Mouse (Mus musculus) ZHBTc4 (cell line): ENCODE measurements at regions not wholly inside any gene's neighbourhood (a gene's known extent, or its start where the extent isn't known, plus 50 kb on each side); places are given as distances from the start of the nearest gene placed in this dataset.

ENCODE experiments used
- DNase-seq: peaks from one replicate; pipeline ENCODE4 v3.0.0-alpha.2; 2011; ENCODE audit warnings: low read depth, low spot score

DNA sequence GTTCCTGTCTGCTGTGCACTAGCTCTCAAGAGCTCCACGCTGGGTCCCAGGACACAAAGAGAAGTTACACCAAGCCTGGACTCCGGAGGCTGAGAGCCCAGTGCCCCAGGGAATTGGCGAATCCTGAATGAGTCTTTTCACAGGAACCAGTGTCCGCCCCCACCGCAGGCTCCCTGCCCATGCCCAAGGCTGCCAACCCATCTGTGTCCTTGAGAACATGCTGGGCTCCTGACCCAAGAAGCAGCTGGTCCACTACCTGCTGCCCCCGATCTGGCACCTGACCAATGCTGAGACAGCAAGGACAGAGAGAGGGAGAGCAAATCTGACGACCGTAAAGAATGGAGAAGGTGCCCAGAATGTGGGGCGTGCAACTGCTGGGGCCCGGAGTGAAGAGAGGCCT is 85.2 kb upstream of the Cplx2 start:
- no peak for DNase-seq

DNA sequence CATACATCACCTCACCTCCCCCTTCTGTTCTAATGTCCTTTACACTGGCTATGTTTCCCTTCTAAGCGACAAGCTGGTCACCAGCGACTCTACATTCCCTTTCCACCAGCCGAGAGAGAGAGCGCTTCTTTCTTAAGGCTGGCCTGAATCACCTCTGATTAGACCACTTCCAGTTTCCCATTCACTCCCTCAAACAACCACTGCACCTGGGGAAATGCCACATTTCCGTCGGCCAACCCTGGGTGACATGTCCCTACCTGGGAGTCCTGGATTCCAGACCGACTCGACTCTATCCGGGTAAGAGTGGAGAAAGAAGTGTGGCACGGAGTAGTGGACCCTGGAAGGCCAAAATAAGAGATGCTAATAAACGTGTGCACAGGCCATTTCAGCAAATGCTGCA is 84.5 kb upstream of the Cplx2 start:
- no peak for DNase-seq

DNA sequence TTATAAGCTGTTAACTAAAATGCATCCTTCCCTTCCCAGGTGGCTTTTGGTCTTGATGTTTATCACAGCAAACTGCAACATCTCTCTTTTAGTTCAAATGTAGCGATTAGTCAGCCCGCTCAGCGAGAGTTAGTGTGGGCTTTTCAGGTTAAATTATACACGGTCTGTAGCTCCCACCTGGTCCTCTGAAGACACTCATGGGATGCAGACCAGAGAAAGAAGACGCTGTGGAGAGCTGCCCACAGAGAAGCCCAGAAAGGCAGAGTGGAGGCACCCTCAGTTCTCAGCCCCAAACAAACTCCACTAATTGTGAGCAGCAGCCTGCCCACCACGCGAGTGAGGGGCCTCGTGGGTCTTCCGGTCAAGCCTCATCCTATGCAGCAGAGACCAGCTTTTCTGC is 81.1 kb upstream of the Cplx2 start:
- DNase-seq: no peak

DNA sequence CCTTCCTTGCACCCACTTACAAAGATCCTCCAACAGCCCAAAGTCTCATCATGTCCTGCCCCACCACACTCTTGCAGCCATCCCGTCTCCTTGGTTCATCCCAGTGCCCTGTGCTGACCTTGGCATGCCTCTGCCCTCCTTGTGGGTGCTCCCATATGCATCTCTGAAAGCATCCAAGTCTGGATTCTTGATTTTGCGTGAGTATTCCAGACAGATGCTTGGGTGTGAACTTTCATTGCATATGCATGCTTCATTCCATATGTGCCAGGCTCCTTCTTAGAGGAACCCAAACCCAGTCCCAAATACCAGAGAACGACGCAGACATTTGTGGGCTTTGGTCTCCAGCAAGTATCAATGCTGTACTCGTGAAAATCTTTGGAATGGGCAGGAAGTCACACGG is 78.8 kb upstream of the Cplx2 start:
- DNase-seq: no peak

DNA sequence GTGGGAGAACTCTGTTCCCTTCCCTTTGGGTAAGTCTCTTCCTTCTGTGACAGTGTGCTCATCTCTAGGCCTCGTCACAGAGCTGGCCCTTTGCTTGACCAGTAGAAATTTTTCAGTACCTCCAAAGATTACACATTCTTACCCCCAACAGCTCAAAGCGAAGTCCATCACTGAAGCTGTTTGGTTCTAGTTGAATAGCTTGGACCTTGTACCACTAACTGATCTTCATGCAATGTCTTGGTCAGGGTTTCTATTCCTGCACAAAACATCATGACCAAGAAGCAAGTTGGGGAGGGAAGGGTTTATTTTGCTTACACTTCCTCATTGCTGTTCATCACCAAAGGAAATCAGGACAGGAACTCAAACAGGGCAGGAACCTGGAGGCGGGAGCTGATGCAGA is 78.1 kb upstream of the Cplx2 start:
- DNase-seq: no peak

DNA sequence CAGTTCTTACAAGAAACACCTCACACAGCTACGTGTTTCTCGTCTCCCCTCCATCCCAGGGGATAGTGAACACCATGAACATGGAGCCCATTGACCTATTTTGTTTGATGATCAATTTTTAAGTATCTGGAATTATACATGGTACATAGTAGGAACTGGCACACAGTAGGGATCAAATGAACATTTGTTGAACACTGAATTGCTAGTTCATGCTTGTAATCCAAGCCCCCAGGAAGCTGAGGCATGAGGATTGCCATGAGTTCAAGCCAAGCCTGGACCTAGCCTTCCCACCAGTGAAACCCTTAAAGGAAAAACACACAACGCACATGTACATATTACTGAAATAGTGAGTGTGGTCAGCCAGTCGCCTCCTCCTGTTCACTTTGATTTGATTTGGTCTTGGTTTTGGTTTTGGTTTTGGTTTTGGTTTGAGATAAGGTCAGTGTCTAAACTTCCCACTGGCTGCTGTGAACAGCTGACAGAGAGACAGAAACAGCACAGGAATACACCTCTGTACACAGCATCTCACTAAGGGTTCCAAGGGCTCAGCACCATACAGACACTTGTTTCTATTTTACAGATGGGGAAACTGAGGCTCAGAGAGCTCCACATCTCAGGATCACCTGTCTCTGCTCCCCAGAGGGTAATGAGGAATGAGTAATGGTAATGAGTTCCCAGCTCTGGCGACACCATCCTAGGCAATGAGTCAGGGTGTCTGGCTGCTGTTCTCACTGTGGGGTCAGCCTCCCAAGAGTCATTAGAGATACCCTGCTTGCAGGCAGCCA is 75.5 kb upstream of the Cplx2 start:
- DNase-seq: no peak

DNA sequence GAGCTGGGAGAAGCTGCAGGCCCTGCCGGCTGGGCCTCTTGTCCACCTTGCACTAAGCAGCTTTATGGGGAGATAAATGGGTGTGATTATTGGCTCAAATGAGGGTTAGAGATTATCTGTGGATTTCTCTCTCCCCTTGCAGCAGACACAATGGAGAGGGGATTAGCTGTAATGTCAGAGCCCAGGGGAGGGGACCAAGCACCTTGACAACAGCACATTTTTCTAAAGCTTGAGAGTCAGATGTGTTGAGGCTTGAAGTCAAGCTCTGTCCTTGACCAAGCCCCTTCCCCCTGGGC is 74.9 kb upstream of the Cplx2 start:
- no peak for DNase-seq

DNA sequence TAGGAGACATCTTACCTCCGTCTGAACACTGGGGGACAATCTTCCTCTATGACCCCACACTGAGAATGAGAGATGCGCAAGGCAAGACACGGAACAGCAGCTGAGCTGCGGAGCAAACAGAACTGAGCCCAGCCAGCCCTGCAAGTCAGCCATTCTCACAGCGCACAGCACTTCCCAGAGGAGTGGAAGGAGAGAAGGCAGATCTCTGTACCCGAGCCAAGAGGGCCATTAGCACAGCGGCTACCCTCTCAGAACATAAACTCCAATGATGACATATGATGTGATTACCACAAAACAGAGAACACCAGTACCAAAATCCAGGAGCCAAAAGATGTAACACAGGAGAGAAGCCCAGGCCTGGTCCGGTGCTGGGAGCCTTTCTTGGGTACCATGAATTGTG is 72.3 kb upstream of the Cplx2 start:
- DNase-seq: no peak

DNA sequence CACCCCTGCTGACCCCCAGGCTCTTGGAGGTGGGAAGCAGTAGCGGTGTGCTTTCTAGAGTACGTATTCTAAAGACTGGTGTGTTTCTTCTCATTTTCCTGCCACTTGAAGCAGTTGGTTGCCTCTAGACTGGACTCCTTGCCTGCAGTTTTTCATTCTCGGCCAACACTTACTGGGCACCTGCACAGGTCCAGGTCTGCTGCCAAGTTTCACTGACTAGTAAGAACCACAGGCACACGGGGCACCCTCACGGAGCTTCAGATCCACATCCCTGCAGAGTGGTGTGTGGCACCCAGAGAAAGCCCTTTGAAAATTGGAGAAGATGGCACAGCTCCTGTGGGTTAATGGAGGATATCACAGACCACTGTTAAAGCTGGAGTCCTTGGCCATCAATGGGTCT is 71.9 kb upstream of the Cplx2 start:
- DNase-seq: no peak

DNA sequence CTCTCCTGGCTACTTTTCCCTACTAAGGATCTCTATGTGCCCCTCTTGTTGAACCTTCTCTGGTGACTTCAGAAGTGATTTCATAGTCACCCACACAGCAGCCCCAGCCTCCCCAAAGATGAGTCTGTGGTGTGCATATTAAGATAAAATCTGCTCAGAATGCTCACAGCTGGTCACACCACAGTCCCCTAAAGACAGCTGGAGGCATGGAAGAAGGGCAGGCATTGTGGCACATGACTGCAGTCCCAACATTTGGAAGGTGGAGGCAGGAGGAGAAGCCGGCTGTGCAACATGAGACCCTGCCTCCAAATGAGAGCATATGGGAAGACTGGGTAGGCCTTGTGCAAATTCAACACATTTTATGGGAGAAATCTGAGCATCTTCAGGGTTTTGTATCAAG is 70.0 kb upstream of the Cplx2 start:
- DNase-seq: no peak

DNA sequence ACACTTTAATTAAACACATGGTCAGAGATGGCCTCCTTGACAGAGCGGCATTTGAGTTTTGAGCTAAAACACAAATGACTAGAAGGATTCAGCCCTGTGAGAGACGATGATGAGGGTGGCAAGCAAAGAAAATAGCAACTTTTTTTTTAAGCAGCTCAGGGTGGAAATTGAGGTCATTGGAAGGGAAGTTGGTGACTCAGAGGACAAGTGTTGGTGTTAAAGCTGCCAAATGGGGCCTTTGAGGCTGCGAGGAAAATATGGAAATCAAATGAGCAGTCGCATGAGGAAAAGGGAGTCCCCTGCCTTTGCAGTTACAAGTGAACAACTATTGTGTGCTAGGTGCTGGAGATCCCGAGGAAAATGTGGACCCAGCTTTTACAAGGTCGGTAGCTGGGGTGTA is 69.5 kb upstream of the Cplx2 start:
- no peak for DNase-seq

DNA sequence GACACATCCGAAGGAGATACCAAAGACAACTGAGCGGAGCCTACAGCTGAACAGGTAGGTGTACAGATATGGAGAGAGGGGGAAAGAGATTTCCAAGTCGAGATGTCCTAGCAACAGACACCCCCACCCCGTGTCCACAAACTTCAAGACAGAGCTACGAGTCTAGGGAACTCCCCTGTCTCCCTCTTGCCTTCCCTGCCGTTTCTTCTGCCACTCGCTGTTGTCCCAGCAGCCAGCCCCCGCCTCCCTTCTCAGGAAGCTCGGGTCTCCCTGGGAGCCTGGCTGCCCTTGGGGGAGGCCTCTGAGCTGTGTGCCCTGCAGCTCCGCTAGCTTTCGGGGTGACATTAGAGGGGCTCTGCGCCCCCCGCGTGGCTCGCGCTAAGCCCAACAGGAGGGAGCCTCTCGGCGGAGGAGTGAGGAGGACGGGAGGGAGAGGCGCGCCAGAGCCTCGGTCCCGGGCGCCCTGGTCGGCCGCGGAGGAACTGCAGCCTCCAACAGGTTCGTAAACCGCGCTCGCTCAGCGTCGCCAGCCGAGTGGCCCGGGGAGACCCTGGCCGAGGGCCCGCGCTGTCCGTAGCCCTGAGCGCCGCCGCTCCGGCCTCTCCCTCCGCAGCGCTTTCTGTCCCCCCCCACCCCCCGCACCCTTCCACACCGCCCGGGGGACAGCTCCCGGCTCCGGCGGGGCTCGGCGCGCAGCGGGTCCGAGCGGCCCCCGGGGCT is 68.6 kb upstream of the Cplx2 start:
- peak; percentile 67 for DNase-seq

DNA sequence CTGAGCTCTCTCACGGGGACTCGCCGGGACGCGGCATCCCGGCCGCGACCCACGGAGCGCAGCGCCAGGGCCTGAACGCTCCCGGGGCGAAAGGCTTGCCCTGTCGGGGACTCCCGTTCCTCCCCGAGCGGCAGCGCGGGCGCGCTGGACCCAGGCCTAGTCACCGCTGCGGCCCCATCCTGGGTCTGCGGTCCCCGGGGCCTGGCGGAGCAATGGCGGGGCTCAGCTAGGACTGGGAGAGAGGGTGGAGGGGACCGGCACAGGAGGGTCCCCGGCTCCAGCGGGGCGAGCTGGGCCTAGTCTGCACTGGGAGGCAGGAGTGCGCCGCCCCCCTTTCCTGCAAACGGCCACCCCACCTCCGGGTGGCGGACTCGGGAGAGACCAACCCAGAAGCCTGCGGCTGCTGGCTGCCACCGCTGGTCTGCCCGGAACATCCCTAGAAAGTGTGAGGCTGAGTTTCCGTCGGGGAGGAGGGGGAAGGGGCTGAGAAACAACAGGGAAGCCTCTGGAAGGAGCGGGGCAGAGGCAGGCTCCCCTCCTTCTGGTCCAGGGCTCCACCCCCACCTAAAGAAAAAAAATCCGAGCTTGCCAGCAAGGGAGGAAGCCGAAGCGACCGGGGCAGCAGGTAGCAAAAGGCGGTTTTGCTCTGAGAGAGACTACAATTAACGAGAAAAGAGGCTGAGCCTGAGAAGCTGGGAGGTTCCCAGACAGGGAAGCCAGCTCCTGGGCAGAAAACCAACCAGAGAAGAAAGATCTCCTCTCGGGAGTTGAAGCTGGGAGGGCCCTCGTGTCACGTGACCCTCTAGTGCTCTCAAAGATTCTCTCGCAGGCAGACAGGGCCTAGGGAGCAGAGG is 67.9 kb upstream of the Cplx2 start:
- DNase-seq: peak; percentile 86

DNA sequence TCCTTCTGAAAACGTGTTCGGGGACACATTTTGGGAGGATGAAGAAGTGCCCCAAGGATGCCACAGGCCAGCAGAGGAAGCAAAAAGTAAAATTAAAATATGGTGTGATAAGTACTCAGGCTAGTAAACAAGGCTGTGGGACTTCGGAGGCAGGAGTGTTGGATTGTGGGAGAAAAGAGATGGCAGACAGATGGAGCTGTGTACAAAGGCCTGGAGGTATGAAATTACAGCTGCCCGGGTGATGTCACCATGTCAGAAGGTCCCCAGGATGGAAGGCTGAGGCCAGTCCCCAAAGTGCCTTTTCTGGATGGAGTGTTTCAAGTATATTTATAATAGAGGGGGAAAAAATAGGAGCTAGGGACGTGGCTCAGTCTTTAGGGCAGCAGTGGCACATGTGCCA is 66.9 kb upstream of the Cplx2 start:
- no peak for DNase-seq

DNA sequence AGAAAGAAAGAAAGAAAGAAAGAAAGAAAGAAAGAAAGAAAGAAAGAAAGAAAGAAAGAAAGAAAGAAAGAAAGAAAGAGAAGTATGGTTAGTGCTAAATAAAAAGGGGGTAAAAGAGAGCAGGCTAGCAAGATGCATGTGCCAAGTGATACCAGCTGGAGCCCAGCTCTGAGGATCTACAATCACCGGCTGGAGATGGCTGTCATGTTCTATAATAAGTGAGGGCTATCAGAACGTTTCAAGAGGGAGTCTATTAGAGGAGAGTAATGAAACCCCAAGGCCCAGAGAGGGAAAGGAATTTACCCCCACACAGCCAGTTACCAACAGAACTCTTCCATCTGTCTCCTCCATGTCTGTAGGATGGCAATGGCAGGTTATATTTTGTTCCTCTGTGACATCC is 62.6 kb upstream of the Cplx2 start:
- DNase-seq: no peak

DNA sequence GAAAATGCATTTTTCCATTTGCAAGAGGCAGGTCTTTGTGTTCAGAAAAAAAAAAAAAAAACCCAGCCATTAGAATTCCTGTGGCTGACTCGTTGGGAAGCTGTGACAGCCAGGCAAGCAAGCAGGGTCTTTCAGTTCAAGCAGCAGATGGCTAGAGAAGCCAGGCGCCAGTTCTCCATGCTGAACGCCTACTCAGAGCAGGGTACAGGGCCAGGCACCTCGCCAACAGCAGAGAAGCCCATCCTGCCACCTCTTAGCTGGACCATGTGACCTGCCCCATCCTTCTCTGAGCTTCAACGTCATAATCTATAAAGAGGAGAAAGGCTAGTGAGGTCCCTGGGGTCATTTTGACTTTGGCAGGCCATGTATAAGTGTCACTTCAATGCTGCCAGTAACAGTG is 61.8 kb upstream of the Cplx2 start:
- DNase-seq: no peak

DNA sequence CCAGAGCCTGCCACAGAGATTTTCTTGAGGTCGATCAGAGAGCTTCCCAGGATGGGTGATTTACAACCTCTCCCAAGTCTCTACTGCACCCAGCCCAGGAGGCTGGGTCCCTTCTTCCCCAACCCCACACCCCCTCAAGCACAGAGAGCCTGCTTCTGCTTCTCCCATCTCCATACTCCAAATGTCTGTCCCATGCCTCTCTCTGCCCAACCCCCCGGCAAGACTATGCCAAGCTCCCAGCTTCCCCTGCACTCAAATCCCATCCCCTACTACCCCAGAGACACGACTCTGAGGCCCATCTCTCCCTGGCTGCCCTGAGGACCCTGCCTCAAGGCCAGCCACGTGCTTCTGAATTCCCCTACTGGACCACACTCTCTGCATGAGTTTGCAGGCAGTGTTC is 61.0 kb upstream of the Cplx2 start:
- no peak for DNase-seq

DNA sequence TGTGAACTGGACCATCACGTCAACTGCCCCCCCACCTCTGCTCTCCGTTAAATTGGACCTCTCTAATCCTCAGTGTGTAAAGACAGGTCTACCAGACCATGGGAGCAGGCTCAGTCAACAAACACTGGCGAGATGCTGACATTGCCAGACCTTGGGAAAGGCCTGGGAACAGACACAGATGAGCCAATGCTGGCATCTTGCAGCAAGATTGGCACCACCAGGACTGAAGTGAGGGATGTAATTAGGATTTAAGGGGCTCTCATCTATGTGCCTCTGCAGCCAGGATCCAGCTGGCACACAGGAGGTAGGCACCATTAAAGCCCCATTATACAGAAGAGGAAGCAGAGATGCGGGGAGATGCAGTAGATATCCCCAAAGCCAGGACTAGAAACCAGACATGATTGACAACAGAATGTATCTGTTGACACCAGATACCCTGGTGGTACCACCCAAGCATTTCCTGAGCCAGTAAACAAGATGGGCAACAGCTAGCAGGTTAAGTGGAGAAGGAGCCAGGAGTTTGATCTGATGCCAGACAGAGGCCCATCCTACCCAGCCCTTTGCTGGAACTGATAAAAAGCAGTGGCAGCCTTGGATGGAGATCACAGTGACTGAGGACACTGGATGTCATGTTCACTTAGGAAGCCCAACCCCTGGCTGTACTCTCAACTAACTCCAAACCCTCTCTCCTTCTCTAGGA is 59.7 kb upstream of the Cplx2 start:
- DNase-seq: no peak

DNA sequence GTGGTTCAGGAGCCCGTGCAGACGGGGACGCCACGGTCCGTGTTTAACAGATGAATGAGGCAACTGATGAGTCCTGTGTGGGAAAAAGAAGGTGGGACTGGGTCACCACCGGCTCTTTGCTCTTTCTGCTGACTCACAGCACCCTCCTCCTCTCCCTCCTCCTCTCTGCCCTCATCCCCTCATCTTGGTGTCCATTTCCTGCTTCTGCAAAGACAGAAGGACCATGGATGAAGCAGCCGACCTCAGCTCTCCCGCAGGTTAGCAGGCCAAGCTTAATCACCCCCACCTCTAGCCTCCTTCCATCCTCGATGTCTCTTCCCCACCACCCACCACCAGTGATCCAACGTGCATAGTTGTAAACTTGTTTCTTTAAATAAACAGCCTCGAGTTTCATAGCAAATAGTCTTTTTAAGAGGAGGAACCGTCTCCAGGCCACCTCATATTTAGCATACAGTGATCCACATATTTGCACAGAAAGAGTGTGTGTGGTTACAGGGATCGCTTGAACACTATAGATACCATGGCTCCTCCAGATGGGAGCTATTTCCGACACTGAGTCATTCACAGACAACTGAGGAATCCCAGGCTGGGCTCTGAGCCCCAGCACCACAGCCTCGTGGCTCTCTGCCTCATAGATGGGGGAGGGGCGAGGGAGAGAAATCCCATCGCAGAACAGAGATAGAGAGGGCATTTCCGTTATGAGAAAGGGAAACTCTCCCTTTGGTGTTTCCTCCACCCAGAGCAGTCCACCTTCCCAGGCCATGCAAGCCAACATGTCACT is 58.6 kb upstream of the Cplx2 start:
- no peak for DNase-seq

DNA sequence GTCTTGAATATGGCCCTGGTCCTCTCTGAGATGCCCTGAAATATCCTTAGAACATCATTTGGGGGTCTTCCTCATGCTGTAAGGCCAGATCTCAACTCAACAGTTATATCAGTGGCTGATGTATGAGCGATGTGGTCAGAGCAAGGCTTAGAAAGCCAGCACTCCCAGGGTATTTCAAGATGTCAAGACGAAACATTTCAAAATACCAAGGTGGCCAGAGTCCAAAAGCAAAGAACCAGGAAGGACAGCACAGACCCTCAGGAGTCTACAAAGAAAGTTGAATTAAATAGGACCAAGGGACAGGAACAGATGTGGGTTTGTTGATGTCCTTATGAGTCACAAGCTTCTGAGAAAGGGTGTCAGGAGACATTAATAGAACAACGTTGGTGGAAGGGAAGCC is 55.8 kb upstream of the Cplx2 start:
- no peak for DNase-seq

DNA sequence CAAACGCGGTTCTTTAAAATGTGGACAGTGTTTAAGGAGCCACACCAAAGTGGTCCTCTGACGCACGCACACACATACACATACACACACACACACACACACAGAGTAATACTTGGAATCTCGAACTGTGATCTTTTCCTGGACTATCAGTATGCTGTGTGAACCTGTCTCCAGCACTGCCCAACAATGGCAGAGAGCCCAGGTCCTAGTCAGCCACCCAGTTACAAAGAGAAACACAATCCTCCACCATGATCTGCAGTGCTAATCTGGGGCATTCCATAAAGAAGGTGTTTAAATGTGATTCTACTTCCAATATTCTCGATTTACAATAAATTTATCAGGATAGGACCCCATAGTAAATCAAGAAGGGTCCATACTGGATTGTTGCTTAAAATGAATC is 54.2 kb upstream of the Cplx2 start:
- no peak for DNase-seq
